Mouse (Mus musculus) left cerebral cortex, adult 2 months (tissue): Measurements from ENCODE around the gene Kncn. TPM values are rescaled to one million over a fixed set of nuclear protein-coding genes. Genes with fewer than 3 reads are reported as not detected.
A peak's percentile ranks its signal among the peaks of the same experiment; 100 is the strongest.

Experiments
- DNase-seq, 2 experiments: peaks; one replicate each; pipeline ENCODE4 v3.0.0; 2021 to 2022; ENCODE audit warnings: low spot score in 2 of 2, mixed read lengths in 1 of 2; ENCODE audit errors: extremely low spot score in 1 of 2
- H3K27ac ChIP-seq: fragments of 200-600 bp; 2 replicates; pipeline ENCODE4 v1.8.1; 2022
- H3K4me3 ChIP-seq: fragments of 200-600 bp; 2 replicates; pipeline ENCODE4 v1.8.1; 2022
- CTCF ChIP-seq: fragments of 200-600 bp; IDR thresholded peaks from 2 replicates; pipeline ENCODE4 v1.8.1; 2022; ENCODE audit warnings: antibody characterized with exemption, mild to moderate bottlenecking, moderate library complexity
- intact Hi-C: fragments of 180-260 bp; cut with DNase I; formaldehyde crosslinking; loops from one replicate; pipeline ENCODE4 v1.15.1; 2025
- long read RNA-seq, 2 experiments: library from polyadenylated mRNA; stranded (forward); transcript quantifications; one replicate each; pipeline ENCODE4 v2.0.0; 2021; ENCODE audit warnings: borderline mapping rate in 2 of 2
- total RNA-seq, 2 experiments: library from RNA; stranded (reverse); gene quantifications; 2 replicates each; pipeline ENCODE4 v1.2.3; 2021

Kncn gene
- total RNA-seq, result under 1 TPM; 0.45 to 0.70 TPM
- long read RNA-seq, experiment 1, result 0 reads
- long read RNA-seq, experiment 2, result 0 reads

GRCm38 (mm10) chr4:115884022-115884421, at the start of gene Kncn:
TSS of gene Kncn (plus strand) at chr4:115884400.
- no peak for TF ChIP-seq CTCF
- no peak within 1 kb of the TSS for H3K4me3 ChIP-seq
- H3K27ac ChIP-seq, result no peak within 1 kb of the TSS
- DNase-seq, result no peak
- intact Hi-C loops, result no loop called here

GRCm38 (mm10) chr4:115835576-115835975, 48.6 kb upstream of the Kncn start:
- DNase-seq, result no peak
- Histone ChIP-seq H3K27ac (no peak overlapping the region), H3K4me3 (no peak overlapping the region)
- no peak for TF ChIP-seq CTCF
- intact Hi-C loops, result no loop called here

DNA sequence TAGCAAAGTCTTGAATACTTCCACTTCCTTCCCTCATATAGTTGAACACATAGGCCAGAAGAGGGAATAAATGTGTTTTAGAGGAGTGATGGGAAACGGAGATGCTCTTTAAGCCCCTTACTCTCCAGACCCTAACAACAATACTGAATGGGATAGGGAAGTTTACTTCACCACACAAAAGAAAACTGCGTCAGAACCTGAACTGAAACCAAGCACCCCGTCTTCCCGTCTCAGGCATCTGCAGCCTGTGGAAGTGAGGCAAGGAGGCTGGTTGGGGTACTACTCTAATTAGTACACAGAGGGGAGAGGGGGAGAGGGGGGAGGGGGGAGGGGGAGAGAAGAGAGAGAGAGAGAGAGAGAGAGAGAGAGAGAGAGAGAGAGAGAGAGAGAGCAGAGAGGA, 46.0 kb upstream of the Kncn start:
- no peak for DNase-seq
- no peak overlapping the region for H3K27ac ChIP-seq
- no peak for TF ChIP-seq CTCF
- intact Hi-C loops, result loop anchor here (2.0 kb wide), 1 partner anchor 53 kb away; the partner anchor contains the start of gene Atpaf1
- no peak overlapping the region for H3K4me3 ChIP-seq

GRCm38 (mm10) chr4:115838696-115839641, 45.2 kb upstream of the Kncn start, which contains the start of gene Mknk1:
TSS of gene Mknk1 (plus strand) at chr4:115839198.
- intact Hi-C loops, result loop anchor here (2.0 kb wide), 1 partner anchor 54 kb away; the partner anchor contains the start of gene Atpaf1
- TF ChIP-seq CTCF, result peak; percentile 13
- peak within 1 kb of the TSS; percentile 71 for H3K4me3 ChIP-seq
- DNase-seq, result peak; percentile 88 to 91
- peak within 1 kb of the TSS; percentile 77 for H3K27ac ChIP-seq

DNA sequence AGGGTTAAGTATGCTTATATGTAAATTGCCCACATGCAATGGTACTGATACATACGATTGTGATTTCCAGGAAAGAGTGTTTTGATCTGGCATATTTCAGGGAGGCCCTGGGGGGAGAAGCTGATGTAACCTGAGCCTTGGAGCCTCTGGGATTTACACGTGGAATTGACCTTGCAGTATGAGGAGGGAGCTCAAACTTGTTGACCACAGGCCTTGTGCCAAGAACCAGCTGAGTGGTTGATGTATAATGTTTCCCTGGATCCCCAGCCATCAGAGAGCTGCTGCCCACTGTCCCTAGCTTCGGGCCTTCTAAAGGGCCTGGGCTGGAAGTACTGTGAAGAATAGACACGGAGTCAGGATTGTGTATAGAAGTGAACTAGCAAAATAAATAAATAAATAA, 44.2 kb upstream of the Kncn start:
- no peak for DNase-seq
- Histone ChIP-seq H3K27ac (no peak overlapping the region; the same call in 1 of the 2 replicates), H3K4me3 (peak overlapping the region; percentile 71)
- intact Hi-C loops, result loop anchor here (2.0 kb wide), 1 partner anchor 55 kb away; the partner anchor contains the start of gene Atpaf1
- no peak for TF ChIP-seq CTCF

DNA sequence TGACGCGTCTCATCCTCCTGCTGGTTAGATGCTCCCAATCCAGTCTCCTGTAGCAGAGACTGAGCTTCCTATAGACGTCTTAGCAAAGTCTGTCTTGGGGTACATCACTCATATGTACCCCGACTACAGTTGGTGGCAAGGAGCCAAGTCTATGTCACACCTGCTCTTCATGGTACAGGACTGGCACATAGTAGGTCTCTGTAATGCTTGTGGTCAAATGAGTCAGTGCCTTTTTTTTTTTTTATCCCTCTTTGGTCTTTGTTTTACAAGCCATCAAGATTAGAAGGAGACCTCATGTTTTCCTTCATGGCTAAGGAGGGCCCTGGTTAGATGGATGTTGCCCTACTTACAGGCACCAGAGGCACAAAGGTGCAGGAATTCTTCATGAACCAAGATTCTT, 43.4 kb upstream of the Kncn start:
- no peak for DNase-seq
- intact Hi-C loops, result no loop called here
- Histone ChIP-seq H3K27ac (no peak overlapping the region), H3K4me3 (no peak overlapping the region)
- TF ChIP-seq CTCF, result no peak

GRCm38 (mm10) chr4:115846656-115847055, 37.5 kb upstream of the Kncn start:
- TF ChIP-seq CTCF, result no peak
- intact Hi-C loops, result no loop called here
- no peak for DNase-seq
- Histone ChIP-seq H3K27ac (no peak overlapping the region), H3K4me3 (no peak overlapping the region)

DNA sequence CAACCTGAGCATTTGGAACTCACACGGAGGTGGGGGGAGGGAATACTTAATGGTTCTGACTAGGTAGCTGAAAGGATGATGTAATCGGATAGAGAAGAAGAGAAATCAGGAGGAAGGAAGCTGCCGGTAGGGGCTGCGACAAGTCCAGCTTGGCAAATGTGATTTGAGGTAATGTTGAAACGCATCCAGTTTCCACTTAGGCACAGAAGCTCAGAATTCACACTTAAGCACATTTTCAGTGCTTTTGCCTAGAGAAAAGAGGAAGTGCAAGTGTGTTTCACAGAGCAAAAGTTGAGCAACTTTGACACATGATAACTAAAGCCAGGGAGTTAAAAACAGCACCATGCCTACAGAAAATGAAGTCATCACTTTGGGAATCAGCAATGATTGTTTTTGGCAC, 36.8 kb upstream of the Kncn start:
- peak overlapping the region; percentile 13; the same call in 1 of the 2 replicates for H3K27ac ChIP-seq
- peak; percentile 26 for TF ChIP-seq CTCF
- H3K4me3 ChIP-seq, result no peak overlapping the region
- intact Hi-C loops, result no loop called here
- no peak for DNase-seq

GRCm38 (mm10) chr4:115848083-115848482, 36.1 kb upstream of the Kncn start:
- no peak overlapping the region for H3K27ac ChIP-seq
- intact Hi-C loops, result no loop called here
- no peak for DNase-seq
- TF ChIP-seq CTCF, result no peak
- no peak overlapping the region for H3K4me3 ChIP-seq

DNA sequence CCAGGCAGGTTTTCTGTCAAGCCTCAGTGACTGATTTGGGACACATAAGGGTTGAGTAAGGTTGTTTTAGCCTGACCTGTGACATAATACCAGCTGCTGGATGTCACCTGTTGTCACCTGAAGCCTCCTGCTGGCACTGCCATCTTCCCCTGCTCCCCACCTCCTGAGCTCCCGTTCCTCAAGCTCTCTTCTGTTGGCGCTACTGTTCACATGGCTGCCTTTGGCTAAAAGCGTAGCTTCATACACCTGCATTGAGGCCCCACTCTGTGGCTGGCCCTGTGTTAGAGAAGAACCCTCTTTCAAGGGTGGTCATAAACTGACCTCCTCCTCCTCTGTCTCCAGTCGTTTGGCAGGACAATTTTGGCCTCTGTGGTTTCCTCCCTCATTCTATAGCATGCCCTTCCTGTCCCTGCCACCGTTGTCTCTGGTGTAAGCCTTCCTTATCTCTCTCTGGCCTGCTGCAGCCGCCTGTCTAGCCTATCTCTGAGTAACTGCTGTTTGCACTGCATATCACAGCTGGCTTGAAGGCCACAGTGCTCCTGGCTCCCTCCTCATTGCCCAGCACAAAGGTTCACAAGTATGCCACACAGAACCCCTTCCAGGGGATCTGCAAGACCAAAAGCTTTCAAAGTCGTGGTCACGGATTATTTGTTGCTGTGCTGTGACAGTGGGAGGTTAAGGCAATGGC, 35.1 kb upstream of the Kncn start:
- intact Hi-C loops, result no loop called here
- no peak overlapping the region for H3K4me3 ChIP-seq
- H3K27ac ChIP-seq, result no peak overlapping the region
- no peak for TF ChIP-seq CTCF
- no peak for DNase-seq

- intact Hi-C loops, result no loop called here
- TF ChIP-seq CTCF, result no peak
- DNase-seq, result no peak
- no peak overlapping the region for H3K4me3 ChIP-seq
- H3K27ac ChIP-seq, result no peak overlapping the region
Measured at GRCm38 (mm10) chr4:115850111-115850510, 34.1 kb upstream of the Kncn start.

GRCm38 (mm10) chr4:115850631-115851030, 33.6 kb upstream of the Kncn start:
- intact Hi-C loops, result no loop called here
- TF ChIP-seq CTCF, result no peak
- DNase-seq, result no peak
- Histone ChIP-seq H3K27ac (no peak overlapping the region), H3K4me3 (no peak overlapping the region)
